Mouse (Mus musculus): Measurements from ENCODE around the gene Foxk1. TPM values are rescaled to one million over a fixed set of nuclear protein-coding genes. Genes with fewer than 3 reads are reported as not detected.

Gene Foxk1
- polyA plus RNA-seq, 1 experiment from 2014 or later = 4.1 TPM

DNA sequence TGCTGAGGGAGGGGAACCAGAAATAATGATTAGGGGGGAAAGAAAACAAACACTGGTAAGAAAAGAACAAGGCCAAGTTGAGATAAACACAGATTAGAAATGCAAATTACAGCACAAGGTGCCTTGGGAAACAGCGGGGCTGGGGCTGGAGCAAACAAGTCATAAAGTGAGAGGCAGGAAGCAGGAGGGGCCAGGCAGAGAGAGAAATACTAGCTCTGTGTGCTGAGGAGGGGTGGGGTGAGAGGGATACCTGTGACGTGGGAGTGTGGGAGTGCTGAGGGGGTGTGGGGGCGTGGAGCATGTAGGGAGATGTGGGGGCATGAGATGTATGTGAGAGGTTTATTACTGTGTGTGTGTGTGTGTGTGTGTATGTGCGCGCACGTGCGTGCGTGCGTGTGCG is 99.6 kb downstream of the Foxk1 start:
- Histone ChIP-seq H3K9me3 (ENCODE audit: control insufficient read depth, low read length) (no peaks in the 10 kb centered on the region), H3K4me2 (replicated peaks; ENCODE audit: low read depth, low read length) (no peak overlapping the region), H3K4me3 (ENCODE audit: low read depth, low read length) (no peak overlapping the region), H3K4me1 (replicated peaks; ENCODE audit: control insufficient read depth, insufficient read depth, low read length) (no peaks in the 10 kb centered on the region), H3K27ac (ENCODE audit: low read depth, low read length) (no peak overlapping the region), H3K27me3 (ENCODE audit: control insufficient read depth, insufficient read depth, low read length) (no peaks in the 10 kb centered on the region), H3K36me3 (ENCODE audit: control insufficient read depth, insufficient read depth, low read length) (no peaks in the 10 kb centered on the region), H3K9ac (ENCODE audit: low read depth, low read length) (no peak overlapping the region)
- DNase-seq (ENCODE audit: low spot score) (no peak), ATAC-seq (ENCODE audit: low FRiP score) (no peak)
- WGBS = 80% methylated on average over 10 of the region's 10 CpGs

DNA sequence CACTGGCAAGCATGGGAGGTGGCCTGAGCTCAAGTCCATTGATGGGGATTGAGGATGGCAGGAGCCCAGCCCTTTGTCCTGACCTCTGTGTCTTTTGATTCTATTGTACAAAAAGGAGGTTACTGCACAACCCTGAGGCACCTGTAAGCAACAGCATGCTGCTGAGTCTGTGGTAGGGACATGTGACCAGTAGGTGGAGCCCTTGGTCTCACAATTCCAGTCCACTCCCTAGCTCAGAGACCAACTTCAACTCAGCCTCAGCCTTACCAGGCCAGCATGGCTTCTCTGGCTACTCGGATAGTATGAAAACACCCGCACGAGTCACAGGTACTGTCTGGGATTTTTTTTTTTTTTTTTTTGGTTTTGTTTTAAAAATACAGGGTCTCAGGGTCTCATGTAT is 101.1 kb downstream of the Foxk1 start:
- Histone ChIP-seq H3K9ac (ENCODE audit: low read depth, low read length) (no peak overlapping the region), H3K4me3 (ENCODE audit: low read depth, low read length) (no peak overlapping the region), H3K4me1 (replicated peaks; ENCODE audit: control insufficient read depth, insufficient read depth, low read length) (no peaks in the 10 kb centered on the region), H3K27ac (ENCODE audit: low read depth, low read length) (no peak overlapping the region), H3K36me3 (ENCODE audit: control insufficient read depth, insufficient read depth, low read length) (no peaks in the 10 kb centered on the region), H3K9me3 (ENCODE audit: control insufficient read depth, low read length) (no peaks in the 10 kb centered on the region), H3K4me2 (replicated peaks; ENCODE audit: low read depth, low read length) (no peak overlapping the region), H3K27me3 (ENCODE audit: control insufficient read depth, insufficient read depth, low read length) (no peaks in the 10 kb centered on the region)
- 11% methylated on average over 3 of the region's 3 CpGs for WGBS
- DNase-seq (ENCODE audit: low spot score) (peak; percentile 83), ATAC-seq (ENCODE audit: low FRiP score) (peak; percentile 78)

DNA sequence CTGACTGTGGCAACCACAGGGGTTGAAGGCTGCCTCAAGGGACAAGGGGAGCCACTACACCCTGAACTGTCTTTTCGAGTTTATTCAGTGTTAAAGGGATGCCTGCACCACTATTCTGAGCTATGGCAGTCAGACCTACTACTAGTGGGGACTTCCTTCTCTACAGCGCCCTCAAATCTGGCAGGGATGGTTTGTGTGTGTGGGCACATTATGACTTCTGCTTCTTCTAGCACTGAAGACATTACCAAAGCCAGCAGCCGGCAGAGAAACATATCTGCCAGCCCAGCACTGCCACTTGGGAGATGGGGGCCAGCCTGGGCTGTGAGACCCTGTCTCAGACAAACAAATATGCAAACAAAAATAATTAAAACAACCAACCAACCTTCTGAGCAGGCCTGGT is 102.9 kb downstream of the Foxk1 start:
- no peak overlapping the region for H3K9ac ChIP-seq (ENCODE audit: low read depth, low read length)
- 81% methylated on average over 3 of the region's 3 CpGs for WGBS
- H3K4me3 ChIP-seq (ENCODE audit: low read depth, low read length) = no peak overlapping the region
- H3K4me1 ChIP-seq (replicated peaks; ENCODE audit: control insufficient read depth, insufficient read depth, low read length) = peaks cover under 1% of the 10 kb centered on the region
- ATAC-seq (ENCODE audit: low FRiP score) = no peak
- DNase-seq (ENCODE audit: low spot score) = no peak
- H3K27ac ChIP-seq (ENCODE audit: low read depth, low read length) = no peak overlapping the region
- H3K36me3 ChIP-seq (ENCODE audit: control insufficient read depth, insufficient read depth, low read length) = no peaks in the 10 kb centered on the region
- H3K27me3 ChIP-seq (ENCODE audit: control insufficient read depth, insufficient read depth, low read length) = no peaks in the 10 kb centered on the region
- H3K9me3 ChIP-seq (ENCODE audit: control insufficient read depth, low read length) = no peaks in the 10 kb centered on the region
- no peak overlapping the region for H3K4me2 ChIP-seq (replicated peaks; ENCODE audit: low read depth, low read length)

GRCm38 (mm10) chr5:142505695-142506423 is 104.6 kb downstream of the Foxk1 start:
- Histone ChIP-seq H3K36me3 (ENCODE audit: control insufficient read depth, insufficient read depth, low read length) (no peaks in the 10 kb centered on the region), H3K4me1 (replicated peaks; ENCODE audit: control insufficient read depth, insufficient read depth, low read length) (peaks cover 5% of the 10 kb centered on the region), H3K27ac (ENCODE audit: low read depth, low read length) (no peak overlapping the region), H3K9ac (ENCODE audit: low read depth, low read length) (no peak overlapping the region), H3K4me3 (ENCODE audit: low read depth, low read length) (no peak overlapping the region), H3K4me2 (replicated peaks; ENCODE audit: low read depth, low read length) (no peak overlapping the region), H3K9me3 (ENCODE audit: control insufficient read depth, low read length) (no peaks in the 10 kb centered on the region), H3K27me3 (ENCODE audit: control insufficient read depth, insufficient read depth, low read length) (no peaks in the 10 kb centered on the region)
- ATAC-seq (ENCODE audit: low FRiP score) = no peak
- no peak for DNase-seq (ENCODE audit: low spot score)
- 77% methylated on average over 3 of the region's 3 CpGs for WGBS

- Histone ChIP-seq H3K4me3 (ENCODE audit: low read depth, low read length) (no peak overlapping the region), H3K36me3 (ENCODE audit: control insufficient read depth, insufficient read depth, low read length) (no peaks in the 10 kb centered on the region), H3K9me3 (ENCODE audit: control insufficient read depth, low read length) (no peaks in the 10 kb centered on the region), H3K4me2 (replicated peaks; ENCODE audit: low read depth, low read length) (peak overlapping the region; percentile 20; the same call in 1 of the 2 replicates), H3K9ac (ENCODE audit: low read depth, low read length) (peak overlapping the region; percentile 52), H3K27me3 (ENCODE audit: control insufficient read depth, insufficient read depth, low read length) (no peaks in the 10 kb centered on the region), H3K4me1 (replicated peaks; ENCODE audit: control insufficient read depth, insufficient read depth, low read length) (peaks cover 5% of the 10 kb centered on the region), H3K27ac (ENCODE audit: low read depth, low read length) (peak overlapping the region; percentile 39; the same call in 1 of the 2 replicates)
- DNase-seq (ENCODE audit: low spot score) = peak; percentile 35
- no peak for ATAC-seq (ENCODE audit: low FRiP score)
- 10% methylated on average over 15 of the region's 15 CpGs for WGBS
Observed at GRCm38 (mm10) chr5:142509141-142510060, 108.1 kb downstream of the Foxk1 start.

DNA sequence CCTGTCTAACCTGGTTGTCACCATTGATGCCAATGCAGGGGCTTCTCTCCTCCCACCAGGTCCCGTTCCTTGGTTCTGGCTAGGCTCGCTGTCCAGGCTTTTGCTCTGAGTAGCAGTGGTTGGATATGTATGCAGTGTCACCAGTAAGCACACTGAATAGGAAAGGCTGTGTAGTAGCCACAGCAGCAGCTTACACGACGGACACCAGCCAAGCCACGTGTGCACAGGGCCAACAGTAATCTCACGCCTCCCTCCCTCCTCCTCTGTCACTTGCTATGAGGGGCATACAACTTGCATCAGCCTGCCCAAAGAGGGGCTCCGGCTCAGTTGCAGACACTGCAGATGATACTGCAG is 108.7 kb downstream of the Foxk1 start:
- no peak overlapping the region for H3K4me3 ChIP-seq (ENCODE audit: low read depth, low read length)
- no peaks in the 10 kb centered on the region for H3K27me3 ChIP-seq (ENCODE audit: control insufficient read depth, insufficient read depth, low read length)
- DNase-seq (ENCODE audit: low spot score) (no peak), ATAC-seq (ENCODE audit: low FRiP score) (no peak)
- 70% methylated on average over 7 of the region's 7 CpGs for WGBS
- H3K27ac ChIP-seq (ENCODE audit: low read depth, low read length) = no peak overlapping the region
- H3K4me2 ChIP-seq (replicated peaks; ENCODE audit: low read depth, low read length) = no peak overlapping the region
- no peaks in the 10 kb centered on the region for H3K9me3 ChIP-seq (ENCODE audit: control insufficient read depth, low read length)
- no peaks in the 10 kb centered on the region for H3K36me3 ChIP-seq (ENCODE audit: control insufficient read depth, insufficient read depth, low read length)
- peaks cover 5% of the 10 kb centered on the region for H3K4me1 ChIP-seq (replicated peaks; ENCODE audit: control insufficient read depth, insufficient read depth, low read length)
- H3K9ac ChIP-seq (ENCODE audit: low read depth, low read length) = no peak overlapping the region

Other genes starting within 250 kb of the Foxk1 start
- 9.2 and 9.6 TPM in 2 replicates for gene Ap5z1, start 62.4 kb downstream of the Foxk1 start, polyA plus RNA-seq (2014; fragmentation: Nextera tagmentation; extraction: Ambion mirVana)
- gene Papolb, start 128.6 kb downstream of the Foxk1 start, polyA plus RNA-seq (2014; fragmentation: Nextera tagmentation; extraction: Ambion mirVana) = 0.12 and 0.32 TPM in 2 replicates
- 2.6 and 2.8 TPM in 2 replicates for gene Radil, start 149.6 kb downstream of the Foxk1 start, polyA plus RNA-seq (2014; fragmentation: Nextera tagmentation; extraction: Ambion mirVana)
- gene Mmd2, start 207.3 kb downstream of the Foxk1 start, polyA plus RNA-seq (2014; fragmentation: Nextera tagmentation; extraction: Ambion mirVana) = 5.0 TPM in 2 replicates
- gene Wipi2, start 226.2 kb downstream of the Foxk1 start, polyA plus RNA-seq (2014; fragmentation: Nextera tagmentation; extraction: Ambion mirVana) = 43.3 and 52.0 TPM in 2 replicates

Data from hindbrain, embryonic 11.5 days (tissue).